Mouse (Mus musculus): ENCODE data around the gene Iqgap3. TPM values are rescaled to one million over a fixed set of nuclear protein-coding genes. Genes with fewer than 3 reads are reported as not detected.
A peak's percentile ranks its signal among the peaks of the same experiment; 100 is the strongest.

Gene Iqgap3
- polyA plus RNA-seq, 1 experiment from 2014 or later = 31.2 TPM

- Histone ChIP-seq H3K4me1 (ENCODE audit: insufficient read depth) (no peaks in the 10 kb centered on the region), H3K36me3 (ENCODE audit: insufficient read depth) (peaks cover 92% of the 10 kb centered on the region), H3K27me3 (ENCODE audit: insufficient read depth, low read length) (no peaks in the 10 kb centered on the region), H3K4me3 (ENCODE audit: low read depth, low read length) (no peak overlapping the region), H3K9me3 (ENCODE audit: low read depth, low read length) (no peaks in the 10 kb centered on the region), H3K9ac (no peak overlapping the region), H3K27ac (ENCODE audit: low read depth) (no peak overlapping the region), H3K4me2 (no peak overlapping the region)
- ATAC-seq (ENCODE audit: insufficient read depth) (no peak), DNase-seq (no peak)
- WGBS = 97% methylated on average over 6 of the region's 6 CpGs
- no peak for TF ChIP-seq CTCF (IDR thresholded peaks at IDR 0.05; ENCODE audit: low read depth)
These were observed 8.8 kb downstream of the Iqgap3 start for GRCm38 (mm10) chr3:88090616-88091015.

GRCm38 (mm10) chr3:88094126-88094525 lies 12.4 kb downstream of the Iqgap3 start:
- H3K27me3 ChIP-seq (ENCODE audit: insufficient read depth, low read length) = no peaks in the 10 kb centered on the region
- H3K9me3 ChIP-seq (ENCODE audit: low read depth, low read length) = no peaks in the 10 kb centered on the region
- ATAC-seq (ENCODE audit: insufficient read depth) = no peak
- no peaks in the 10 kb centered on the region for H3K4me1 ChIP-seq (ENCODE audit: insufficient read depth)
- H3K4me3 ChIP-seq (ENCODE audit: low read depth, low read length) = no peak overlapping the region
- H3K27ac ChIP-seq (ENCODE audit: low read depth) = no peak overlapping the region
- peaks cover 90% of the 10 kb centered on the region for H3K36me3 ChIP-seq (ENCODE audit: insufficient read depth)
- no peak overlapping the region for H3K4me2 ChIP-seq
- no peak for TF ChIP-seq CTCF (IDR thresholded peaks at IDR 0.05; ENCODE audit: low read depth)
- WGBS = 83% methylated on average over 5 of the region's 5 CpGs
- H3K9ac ChIP-seq = no peak overlapping the region
- no peak for DNase-seq

- 77% methylated on average over 6 of the region's 6 CpGs for WGBS
- Histone ChIP-seq H3K27ac (ENCODE audit: low read depth) (no peak overlapping the region), H3K4me2 (no peak overlapping the region), H3K4me3 (ENCODE audit: low read depth, low read length) (no peak overlapping the region), H3K9ac (no peak overlapping the region), H3K36me3 (ENCODE audit: insufficient read depth) (peaks cover 84% of the 10 kb centered on the region), H3K27me3 (ENCODE audit: insufficient read depth, low read length) (no peaks in the 10 kb centered on the region), H3K9me3 (ENCODE audit: low read depth, low read length) (no peaks in the 10 kb centered on the region), H3K4me1 (ENCODE audit: insufficient read depth) (no peaks in the 10 kb centered on the region)
- DNase-seq (no peak), ATAC-seq (ENCODE audit: insufficient read depth) (no peak)
- TF ChIP-seq CTCF (IDR thresholded peaks at IDR 0.05; ENCODE audit: low read depth) = no peak
These were observed 15.9 kb downstream of the Iqgap3 start for GRCm38 (mm10) chr3:88097666-88098065.

- no peak for TF ChIP-seq CTCF (IDR thresholded peaks at IDR 0.05; ENCODE audit: low read depth)
- H3K27ac ChIP-seq (ENCODE audit: low read depth) = no peak overlapping the region
- H3K4me3 ChIP-seq (ENCODE audit: low read depth, low read length) = no peak overlapping the region
- 55% methylated on average over 3 of the region's 3 CpGs for WGBS
- no peak overlapping the region for H3K4me2 ChIP-seq
- no peak overlapping the region for H3K9ac ChIP-seq
- H3K27me3 ChIP-seq (ENCODE audit: insufficient read depth, low read length) = no peaks in the 10 kb centered on the region
- no peaks in the 10 kb centered on the region for H3K4me1 ChIP-seq (ENCODE audit: insufficient read depth)
- DNase-seq (peak; percentile 71), ATAC-seq (ENCODE audit: insufficient read depth) (no peak)
- H3K36me3 ChIP-seq (ENCODE audit: insufficient read depth) = peaks cover 85% of the 10 kb centered on the region
- no peaks in the 10 kb centered on the region for H3K9me3 ChIP-seq (ENCODE audit: low read depth, low read length)
These were observed 18.5 kb downstream of the Iqgap3 start for GRCm38 (mm10) chr3:88100251-88100650.

- Histone ChIP-seq H3K9ac (no peak overlapping the region), H3K4me2 (no peak overlapping the region), H3K9me3 (ENCODE audit: low read depth, low read length) (no peaks in the 10 kb centered on the region), H3K36me3 (ENCODE audit: insufficient read depth) (peaks cover 91% of the 10 kb centered on the region), H3K27me3 (ENCODE audit: insufficient read depth, low read length) (no peaks in the 10 kb centered on the region), H3K27ac (ENCODE audit: low read depth) (peak overlapping the region; percentile 38; the same call in 1 of the 2 replicates), H3K4me1 (ENCODE audit: insufficient read depth) (no peaks in the 10 kb centered on the region), H3K4me3 (ENCODE audit: low read depth, low read length) (no peak overlapping the region)
- TF ChIP-seq CTCF (IDR thresholded peaks at IDR 0.05; ENCODE audit: low read depth) = no peak
- DNase-seq (no peak), ATAC-seq (ENCODE audit: insufficient read depth) (no peak)
- 88% methylated on average over 7 of the region's 7 CpGs for WGBS
These were observed 20.0 kb downstream of the Iqgap3 start for GRCm38 (mm10) chr3:88101736-88102135.

GRCm38 (mm10) chr3:88102196-88102595 lies 20.4 kb downstream of the Iqgap3 start:
- Histone ChIP-seq H3K9me3 (ENCODE audit: low read depth, low read length) (no peaks in the 10 kb centered on the region), H3K27ac (ENCODE audit: low read depth) (peak overlapping the region; percentile 32; the same call in 1 of the 2 replicates), H3K4me1 (ENCODE audit: insufficient read depth) (no peaks in the 10 kb centered on the region), H3K27me3 (ENCODE audit: insufficient read depth, low read length) (no peaks in the 10 kb centered on the region), H3K4me2 (no peak overlapping the region), H3K4me3 (ENCODE audit: low read depth, low read length) (no peak overlapping the region), H3K9ac (no peak overlapping the region), H3K36me3 (ENCODE audit: insufficient read depth) (peaks cover 91% of the 10 kb centered on the region)
- no peak for ATAC-seq (ENCODE audit: insufficient read depth)
- WGBS = 78% methylated on average over 6 of the region's 6 CpGs
- TF ChIP-seq CTCF (IDR thresholded peaks at IDR 0.05; ENCODE audit: low read depth) = no peak
- DNase-seq = peak; percentile 8

GRCm38 (mm10) chr3:88102611-88103010 lies 20.8 kb downstream of the Iqgap3 start:
- Histone ChIP-seq H3K4me3 (ENCODE audit: low read depth, low read length) (no peak overlapping the region), H3K9me3 (ENCODE audit: low read depth, low read length) (no peaks in the 10 kb centered on the region), H3K36me3 (ENCODE audit: insufficient read depth) (peaks cover 91% of the 10 kb centered on the region), H3K27ac (ENCODE audit: low read depth) (peak overlapping the region; percentile 32; the same call in 1 of the 2 replicates), H3K27me3 (ENCODE audit: insufficient read depth, low read length) (no peaks in the 10 kb centered on the region), H3K4me2 (no peak overlapping the region), H3K4me1 (ENCODE audit: insufficient read depth) (no peaks in the 10 kb centered on the region), H3K9ac (no peak overlapping the region)
- ATAC-seq (ENCODE audit: insufficient read depth) (no peak), DNase-seq (peak; percentile 9)
- WGBS = 73% methylated on average over 6 of the region's 6 CpGs
- TF ChIP-seq CTCF (IDR thresholded peaks at IDR 0.05; ENCODE audit: low read depth) = no peak

- WGBS = 89% methylated on average over 4 of the region's 4 CpGs
- no peak overlapping the region for H3K4me2 ChIP-seq
These were observed 24.4 kb downstream of the Iqgap3 start for GRCm38 (mm10) chr3:88106126-88106525.

More at GRCm38 (mm10) chr3:88106126-88106525, 24.4 kb downstream of the Iqgap3 start:
- no peak overlapping the region for H3K4me3 ChIP-seq (ENCODE audit: low read depth, low read length)
- no peaks in the 10 kb centered on the region for H3K27me3 ChIP-seq (ENCODE audit: insufficient read depth, low read length)
- DNase-seq = no peak
- no peaks in the 10 kb centered on the region for H3K4me1 ChIP-seq (ENCODE audit: insufficient read depth)
- ATAC-seq (ENCODE audit: insufficient read depth) = no peak
- TF ChIP-seq CTCF (IDR thresholded peaks at IDR 0.05; ENCODE audit: low read depth) = no peak
- no peak overlapping the region for H3K9ac ChIP-seq
- H3K36me3 ChIP-seq (ENCODE audit: insufficient read depth) = peaks cover 95% of the 10 kb centered on the region
- no peak overlapping the region for H3K27ac ChIP-seq (ENCODE audit: low read depth)
- H3K9me3 ChIP-seq (ENCODE audit: low read depth, low read length) = no peaks in the 10 kb centered on the region

Measured in lung, embryonic 14.5 days (tissue).